Comparison of ENCODE assay signal across 7 mouse cellular contexts in the genomic region with DNA sequence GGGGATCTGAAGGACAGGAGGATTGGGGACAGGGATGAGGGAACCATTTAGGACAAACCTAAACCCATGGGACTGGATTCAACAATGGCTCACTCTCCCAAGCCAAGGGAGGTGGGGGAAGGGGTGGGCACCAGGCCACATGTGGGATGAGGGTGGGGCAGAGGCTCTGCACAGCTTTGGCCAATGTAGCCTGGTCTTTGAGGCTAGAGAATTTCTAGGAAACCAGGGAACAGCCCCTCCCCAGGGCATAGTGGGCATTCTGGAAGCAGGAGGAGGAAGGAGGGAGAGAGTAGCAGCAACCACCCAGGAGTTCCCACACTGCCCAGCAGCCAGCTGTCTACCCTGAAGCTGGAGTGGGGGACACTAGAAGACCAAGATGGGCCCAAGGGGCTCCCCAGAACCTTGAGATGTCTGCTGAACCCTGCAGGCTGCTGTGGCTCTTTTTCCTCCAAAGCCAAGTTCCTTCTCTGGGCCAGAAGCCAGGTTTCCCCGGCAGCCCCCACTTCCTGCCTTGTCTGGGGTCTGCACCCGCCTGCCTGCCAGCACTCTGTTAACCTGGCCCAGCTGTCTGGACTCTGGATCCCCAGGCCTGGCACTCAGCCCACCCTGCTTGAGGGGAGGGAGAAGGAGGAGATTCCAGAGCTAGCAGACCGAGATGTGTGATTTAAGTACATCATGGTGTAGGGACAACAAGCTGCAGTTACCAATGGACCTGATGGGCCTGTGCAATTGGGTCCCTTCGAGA. TPM values are rescaled to one million over a fixed set of nuclear protein-coding genes. Genes with fewer than 3 reads are reported as not detected.
A peak's percentile ranks its signal among the peaks of the same experiment; 100 is the strongest.
DNase-seq lines count a peak whose midpoint lies in the region; ATAC-seq and TF ChIP-seq lines count a peak whose summit lies in the region.

No protein-coding gene starts in this region.

- peak; percentile 89 for DNase-seq in Muller cell, postnatal 12 days (ENCODE audit: inconsistent ontology term)
- peak; percentile 74 for DNase-seq in adrenal gland, postnatal 10 days
- DNase-seq in gastrocnemius, postnatal 10 days: peak; percentile 81
- peak; percentile 29 for DNase-seq in liver, adult 2 months (ENCODE audit: extremely low read depth, low read depth, low spot score)
- peak; percentile 70 for DNase-seq in ovary, postnatal 10 days (ENCODE audit: low spot score)
- no peak for DNase-seq in spleen, postnatal 14 days (ENCODE audit: low spot score in 2 of 2)

- H3K27me3 ChIP-seq in hindbrain, embryonic 15.5 days: no peaks in the 10 kb centered on the region
- H3K27me3 ChIP-seq in liver, adult 2 months (ENCODE audit: control insufficient read depth, insufficient read depth, low read length): no peaks in the 10 kb centered on the region

- H3K79me2 ChIP-seq in liver, adult 2 months (ENCODE audit: control insufficient read depth, insufficient read depth, low read length): no peaks in the 10 kb centered on the region

- peaks cover 36% of the 10 kb centered on the region for H3K4me1 ChIP-seq in hindbrain, embryonic 15.5 days (replicated peaks)
- no peaks in the 10 kb centered on the region for H3K4me1 ChIP-seq in liver, adult 2 months (ENCODE audit: control insufficient read depth, insufficient read depth, low read length)

- H3K4me2 ChIP-seq in hindbrain, embryonic 15.5 days: no peak overlapping the region

- peak overlapping the region; percentile 64 for H3K27ac ChIP-seq in hindbrain, embryonic 15.5 days (replicated peaks)
- no peak overlapping the region for H3K27ac ChIP-seq in liver, adult 2 months (replicated peaks; ENCODE audit: insufficient read depth, low read depth, low read length)

- TF ChIP-seq CTCF in liver, adult 2 months (IDR thresholded peaks at IDR 0.05; ENCODE audit: low read depth, low read length): no peak

- TF ChIP-seq POLR2A in liver, adult 2 months (IDR thresholded peaks at IDR 0.05; ENCODE audit: extremely low read depth, insufficient read depth, low read length): no peak

- 20% methylated on average over 4 of the region's 4 CpGs for WGBS in hindbrain, embryonic 15.5 days
- WGBS in liver, adult 2 months: 18% methylated on average over 4 of the region's 4 CpGs

- no peak overlapping the region for H3K4me3 ChIP-seq in hindbrain, embryonic 15.5 days
- no peak overlapping the region for H3K4me3 ChIP-seq in liver, adult 2 months (ENCODE audit: insufficient read depth, low read depth, low read length)

- no peak overlapping the region for H3K9ac ChIP-seq in hindbrain, embryonic 15.5 days
- no peak overlapping the region for H3K9ac ChIP-seq in liver, adult 2 months (ENCODE audit: low read depth, low read length)

- H3K9me3 ChIP-seq in hindbrain, embryonic 15.5 days: no peaks in the 10 kb centered on the region

- peak; percentile 82 for ATAC-seq in hindbrain, embryonic 15.5 days (ENCODE audit: low FRiP score, low read depth)

- peaks cover 35% of the 10 kb centered on the region; the same call in 1 of the 2 replicates for H3K36me3 ChIP-seq in hindbrain, embryonic 15.5 days
- no peaks in the 10 kb centered on the region for H3K36me3 ChIP-seq in liver, adult 2 months (ENCODE audit: control insufficient read depth, insufficient read depth, low read length)

RNA-seq across cellular contexts. Expression of gene Abcc3, which starts 35.5 kb away (rescaled TPM):
- 1 to 10 TPM; 6.4 to 8.3 TPM for total RNA-seq in adrenal gland, postnatal 10 days (2021)
- total RNA-seq in gastrocnemius, postnatal 10 days (2021): 1 to 10 TPM; 1.9 to 2.1 TPM
- polyA plus RNA-seq in hindbrain, embryonic 15.5 days (2015; fragmentation: Nextera tagmentation; extraction: Ambion mirVana): 0.53 and 1.2 TPM in 2 replicates
- total RNA-seq in liver, adult 2 months (2014; rRNA removed): 180 and 280 TPM in 2 replicates
- polyA plus RNA-seq in liver, adult 2 months (2012; rRNA removed): 251 and 292 TPM in 2 replicates

RNA-seq across cellular contexts. Expression of gene Cacna1g, which starts 45.7 kb away (rescaled TPM):
- 1 to 10 TPM; 2.1 to 2.8 TPM for total RNA-seq in adrenal gland, postnatal 10 days (2021)
- 1 to 10 TPM; 7.0 to 9.0 TPM for total RNA-seq in gastrocnemius, postnatal 10 days (2021)
- 15.0 and 18.8 TPM in 2 replicates for polyA plus RNA-seq in hindbrain, embryonic 15.5 days (2015; fragmentation: Nextera tagmentation; extraction: Ambion mirVana)
- total RNA-seq in liver, adult 2 months (2014; rRNA removed): under 0.01 and 0.07 TPM in 2 replicates
- 0.26 and 0.51 TPM in 2 replicates for polyA plus RNA-seq in liver, adult 2 months (2012; rRNA removed)

RNA-seq across cellular contexts. Expression of gene Spata20, which starts 57.7 kb away (rescaled TPM):
- total RNA-seq in adrenal gland, postnatal 10 days (2021): not detected
- total RNA-seq in gastrocnemius, postnatal 10 days (2021): not detected
- polyA plus RNA-seq in hindbrain, embryonic 15.5 days (2015; fragmentation: Nextera tagmentation; extraction: Ambion mirVana): 0.29 and 0.84 TPM in 2 replicates
- not detected in 2 replicates for total RNA-seq in liver, adult 2 months (2014; rRNA removed)
- not detected in 2 replicates for polyA plus RNA-seq in liver, adult 2 months (2012; rRNA removed)

Comparison
In these comparisons a context has a peak if more than half of its experiments do, and no peak if none do; other contexts are left out.
1. DNase-seq: peak in Muller cell, postnatal 12 days (single experiment), adrenal gland, postnatal 10 days (single experiment), gastrocnemius, postnatal 10 days (single experiment), liver, adult 2 months (single experiment) and ovary, postnatal 10 days (single experiment); none in spleen, postnatal 14 days (0 of 2).
2. RNA of gene Abcc3, which starts 35.5 kb away (total RNA-seq): 180 to 280 TPM in liver, adult 2 months; 6.4 to 8.3 TPM in adrenal gland, postnatal 10 days and 1.9 to 2.1 TPM in gastrocnemius, postnatal 10 days; every median in the first group is over 10 times any median in the second.